28 mouse cellular contexts compared by ENCODE assay signal in genomic region chr14:116964837-116965236, GRCm38 (mm10). TPM values are rescaled to one million over a fixed set of nuclear protein-coding genes. Genes with fewer than 3 reads are reported as not detected.
DNase-seq lines count a peak whose midpoint lies in the region; ATAC-seq and TF ChIP-seq lines count a peak whose summit lies in the region.
"Had no signal": no experiment of that assay in that cellular context is flagged by ENCODE, and none has a peak within 500 bp of the region (broad histone marks: within the 10 kb centered on the region; RNA-seq: fewer than 3 reads in every experiment).

No protein-coding gene starts in this region.

- H3K27me3 ChIP-seq in hindbrain, embryonic 11.5 days (ENCODE audit: control insufficient read depth, insufficient read depth, low read length) = no peaks in the 10 kb centered on the region
- H3K27me3 ChIP-seq in hindbrain, postnatal 0 days (ENCODE audit: insufficient read depth, low read length) = no peaks in the 10 kb centered on the region
- H3K27me3 ChIP-seq in midbrain, embryonic 11.5 days (ENCODE audit: control insufficient read depth, insufficient read depth, low read length) = no peaks in the 10 kb centered on the region
- H3K27me3 ChIP-seq in midbrain, embryonic 13.5 days = no peaks in the 10 kb centered on the region
- H3K27me3 ChIP-seq: embryonic facial prominence, embryonic 12.5 days; forebrain, embryonic 12.5 days; forebrain, embryonic 15.5 days; hindbrain, embryonic 13.5 days; Patski had no signal

- no peaks in the 10 kb centered on the region for H3K36me3 ChIP-seq in hindbrain, embryonic 11.5 days (ENCODE audit: control insufficient read depth, insufficient read depth, low read length)
- H3K36me3 ChIP-seq in hindbrain, postnatal 0 days (ENCODE audit: insufficient read depth, low read length) = no peaks in the 10 kb centered on the region
- no peaks in the 10 kb centered on the region for H3K36me3 ChIP-seq in midbrain, embryonic 11.5 days (ENCODE audit: control insufficient read depth, insufficient read depth, low read length)
- H3K36me3 ChIP-seq in midbrain, embryonic 13.5 days = no peaks in the 10 kb centered on the region
- H3K36me3 ChIP-seq: embryonic facial prominence, embryonic 12.5 days; forebrain, embryonic 12.5 days; forebrain, embryonic 15.5 days; hindbrain, embryonic 13.5 days had no signal

- intact Hi-C loops in left cerebral cortex, postnatal 4 days (cut with DNase I) = no loop called here

- no peak overlapping the region for H3K27ac ChIP-seq in hindbrain, embryonic 11.5 days (ENCODE audit: low read depth, low read length)
- no peak overlapping the region for H3K27ac ChIP-seq in hindbrain, postnatal 0 days
- no peak overlapping the region for H3K27ac ChIP-seq in midbrain, embryonic 11.5 days (ENCODE audit: low read depth, low read length)
- H3K27ac ChIP-seq in midbrain, embryonic 13.5 days = no peak overlapping the region
- H3K27ac ChIP-seq: embryonic facial prominence, embryonic 12.5 days; forebrain, embryonic 12.5 days; forebrain, embryonic 15.5 days; gastrocnemius, adult 2 months; hindbrain, embryonic 13.5 days had no signal

- no peak overlapping the region for H3K4me3 ChIP-seq in hindbrain, embryonic 11.5 days (ENCODE audit: low read depth, low read length)
- H3K4me3 ChIP-seq in hindbrain, postnatal 0 days (ENCODE audit: low read length) = no peak overlapping the region
- H3K4me3 ChIP-seq in midbrain, embryonic 11.5 days (ENCODE audit: low read depth, low read length) = no peak overlapping the region
- no peak overlapping the region for H3K4me3 ChIP-seq in midbrain, embryonic 13.5 days (replicated peaks)
- H3K4me3 ChIP-seq: embryonic facial prominence, embryonic 12.5 days; erythroblast, embryonic 14.5 days; forebrain, embryonic 12.5 days; forebrain, embryonic 15.5 days; gastrocnemius, adult 2 months; hindbrain, embryonic 13.5 days had no signal

- DNase-seq in hindbrain, embryonic 11.5 days (ENCODE audit: low spot score) = peak; percentile 3
- DNase-seq in hindbrain, postnatal 0 days (ENCODE audit: low spot score) = no peak
- DNase-seq in midbrain, embryonic 11.5 days (ENCODE audit: low spot score, missing footprints) = peak; percentile 62
- DNase-seq in brain, embryonic 14.5 days (ENCODE audit: low read depth) = peak; percentile 13
- no peak for DNase-seq in left cerebral cortex, postnatal 4 days
- DNase-seq: adrenal gland, postnatal 10 days; adrenal gland, postnatal 36 days; cerebellum, adult 11 months; cerebellum, adult 2 months; cerebellum, adult 9-11 months; cerebellum, postnatal 25 days; gastrocnemius, adult 2 months; gastrocnemius, postnatal 14 days; heart, adult 11 months; kidney, adult 11 months had no signal

- no peaks in the 10 kb centered on the region for H3K4me1 ChIP-seq in hindbrain, embryonic 11.5 days (replicated peaks; ENCODE audit: control insufficient read depth, insufficient read depth, low read length)
- no peaks in the 10 kb centered on the region for H3K4me1 ChIP-seq in hindbrain, postnatal 0 days (ENCODE audit: insufficient read depth, low read length)
- no peaks in the 10 kb centered on the region for H3K4me1 ChIP-seq in midbrain, embryonic 11.5 days (ENCODE audit: control insufficient read depth, insufficient read depth, low read length)
- no peaks in the 10 kb centered on the region for H3K4me1 ChIP-seq in midbrain, embryonic 13.5 days (replicated peaks)
- H3K4me1 ChIP-seq: embryonic facial prominence, embryonic 12.5 days; forebrain, embryonic 12.5 days; forebrain, embryonic 15.5 days; hindbrain, embryonic 13.5 days had no signal

- WGBS in hindbrain, embryonic 11.5 days = 80% methylated on average over 6 of the region's 6 CpGs
- 74% methylated on average over 6 of the region's 6 CpGs for WGBS in hindbrain, postnatal 0 days
- WGBS in midbrain, embryonic 11.5 days = 93% methylated on average over 6 of the region's 6 CpGs
- 91% methylated on average over 6 of the region's 6 CpGs for WGBS in midbrain, embryonic 13.5 days

- H3K9ac ChIP-seq in hindbrain, embryonic 11.5 days (ENCODE audit: low read depth, low read length) = no peak overlapping the region
- no peak overlapping the region for H3K9ac ChIP-seq in hindbrain, postnatal 0 days (replicated peaks; ENCODE audit: low read length)
- no peak overlapping the region for H3K9ac ChIP-seq in midbrain, embryonic 11.5 days (ENCODE audit: low read length)
- H3K9ac ChIP-seq in midbrain, embryonic 13.5 days (replicated peaks) = no peak overlapping the region
- H3K9ac ChIP-seq: embryonic facial prominence, embryonic 12.5 days; forebrain, embryonic 12.5 days; forebrain, embryonic 15.5 days; hindbrain, embryonic 13.5 days had no signal

- no peak for TF ChIP-seq POLR2A in brain, embryonic 14.5 days (IDR thresholded peaks at IDR 0.05; ENCODE audit: borderline replicate concordance, extremely low read depth, insufficient read depth, insufficient read length, poor library complexity, severe bottlenecking)

- no peak for ATAC-seq in hindbrain, embryonic 11.5 days (ENCODE audit: low FRiP score)
- ATAC-seq in hindbrain, postnatal 0 days = no peak
- no peak for ATAC-seq in midbrain, embryonic 11.5 days (ENCODE audit: low FRiP score)
- no peak for ATAC-seq in midbrain, embryonic 13.5 days
- ATAC-seq: CD4-positive, CD25-positive, alpha-beta regulatory T cell, adult 4 months; forebrain, embryonic 15.5 days; hindbrain, embryonic 16.5 days; inflammation-experienced regulatory T-cells, adult 6 months; Patski had no signal

- H3K4me2 ChIP-seq in hindbrain, embryonic 11.5 days (replicated peaks; ENCODE audit: low read depth, low read length) = no peak overlapping the region
- H3K4me2 ChIP-seq in hindbrain, postnatal 0 days (ENCODE audit: low read depth, low read length) = no peak overlapping the region
- H3K4me2 ChIP-seq in midbrain, embryonic 11.5 days = no peak overlapping the region
- no peak overlapping the region for H3K4me2 ChIP-seq in midbrain, embryonic 13.5 days (replicated peaks)
- H3K4me2 ChIP-seq: embryonic facial prominence, embryonic 12.5 days; forebrain, embryonic 12.5 days; forebrain, embryonic 15.5 days; heart, embryonic 11.5 days; hindbrain, embryonic 13.5 days had no signal

- TF ChIP-seq CTCF in hindbrain, postnatal 0 days (IDR thresholded peaks at IDR 0.05; ENCODE audit: low read depth) = no peak
- TF ChIP-seq CTCF in brain, embryonic 14.5 days (IDR thresholded peaks at IDR 0.05; ENCODE audit: borderline replicate concordance, extremely low read depth, insufficient read depth, insufficient read length) = no peak

- H3K9me3 ChIP-seq in hindbrain, embryonic 11.5 days (ENCODE audit: control insufficient read depth, low read length) = no peaks in the 10 kb centered on the region
- no peaks in the 10 kb centered on the region for H3K9me3 ChIP-seq in hindbrain, postnatal 0 days (ENCODE audit: low read length)
- no peaks in the 10 kb centered on the region for H3K9me3 ChIP-seq in midbrain, embryonic 11.5 days (ENCODE audit: control insufficient read depth, low read length)
- no peaks in the 10 kb centered on the region for H3K9me3 ChIP-seq in midbrain, embryonic 13.5 days
- H3K9me3 ChIP-seq: embryonic facial prominence, embryonic 12.5 days; forebrain, embryonic 12.5 days; forebrain, embryonic 15.5 days; hindbrain, embryonic 13.5 days had no signal

RNA-seq across cellular contexts. Expression of gene Gpc6, which starts 39.7 kb away (rescaled TPM):
- polyA plus RNA-seq in hindbrain, embryonic 11.5 days (2014; fragmentation: Nextera tagmentation; extraction: Ambion mirVana) = 26.9 and 32.2 TPM in 2 replicates
- total RNA-seq in hindbrain, postnatal 0 days (2014; rRNA removed) = 20.5 and 28.5 TPM in 2 replicates
- 17.1 and 17.9 TPM in 2 replicates for polyA plus RNA-seq in hindbrain, postnatal 0 days (2015; fragmentation: Nextera tagmentation; extraction: Ambion mirVana)
- 24.6 and 25.1 TPM in 2 replicates for polyA plus RNA-seq in midbrain, embryonic 11.5 days (2014; fragmentation: Nextera tagmentation; extraction: Ambion mirVana)
- 20.3 and 20.8 TPM in 2 replicates for polyA plus RNA-seq in midbrain, embryonic 13.5 days (2015; fragmentation: Nextera tagmentation; extraction: Ambion mirVana)
- polyA plus RNA-seq in brain, embryonic 14.5 days (2012; rRNA removed) = 6.5 and 10.7 TPM in 2 replicates
- 10 to 100 TPM; 24.8 to 26.4 TPM for total RNA-seq in left cerebral cortex, postnatal 4 days (2021)
- total RNA-seq: common myeloid progenitor, adult 5-6 weeks; hematopoietic stem cell, adult 5-6 weeks had no signal
- polyA plus RNA-seq: erythroblast, embryonic 14.5 days had no signal

Comparison
In these comparisons a context has a peak if more than half of its experiments do, and no peak if none do; other contexts are left out.
1. DNase-seq: peak in hindbrain, embryonic 11.5 days (single experiment), midbrain, embryonic 11.5 days (single experiment) and brain, embryonic 14.5 days (single experiment); none in hindbrain, postnatal 0 days (single experiment) and left cerebral cortex, postnatal 4 days (single experiment).